Mouse (Mus musculus): Measurements from ENCODE around the gene Smg8.
"Not testable (repeated sequence)": the region's sequence is repeated elsewhere in the genome, so short reads cannot be mapped to it uniquely, and the experiment has no call there.

Smg8 gene

DNA sequence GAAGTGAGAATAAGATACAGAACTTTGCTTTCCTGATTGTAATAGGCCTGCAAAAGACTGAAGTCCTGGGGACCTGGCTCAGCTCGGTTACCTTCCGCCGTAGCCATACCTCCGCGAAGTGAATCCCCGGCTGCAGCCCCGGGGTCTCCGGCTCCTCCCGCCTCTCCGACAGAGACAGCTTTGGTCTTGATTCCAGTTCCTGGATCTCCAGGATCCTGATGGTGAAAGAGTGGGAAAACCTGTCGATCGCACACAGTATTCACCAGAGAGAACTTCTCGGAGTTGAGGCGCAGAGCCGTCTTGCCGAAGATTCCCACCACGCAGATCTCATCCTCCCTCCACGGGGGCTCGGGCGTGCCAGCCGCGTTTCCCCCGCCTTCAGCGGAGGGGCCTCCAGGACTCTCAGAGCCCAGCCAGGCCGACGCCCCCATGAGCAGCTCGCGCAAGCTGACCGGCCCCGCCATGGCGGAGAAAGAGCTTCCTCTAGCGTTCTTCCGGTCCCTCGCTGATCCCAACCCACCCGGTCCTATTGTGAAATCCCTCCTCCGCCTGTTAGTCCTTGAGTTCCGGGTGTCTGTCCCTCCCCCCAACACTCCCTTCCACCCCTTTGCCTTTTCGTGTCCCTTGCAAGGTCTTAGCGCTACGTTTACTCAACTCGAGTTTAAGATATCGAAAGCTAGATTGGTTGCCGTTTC is at the start of gene Smg8:
TSS of gene Smg8 (minus strand) at position 485 of the 695 bp plus-strand sequence.
- DNase-seq (ENCODE audit: low read depth) = peak; percentile 77

- no peak for DNase-seq (ENCODE audit: low read depth)
These were observed 49.7 kb upstream of the Smg8 start for GRCm38 (mm10) chr11:87136233-87136632.

DNA sequence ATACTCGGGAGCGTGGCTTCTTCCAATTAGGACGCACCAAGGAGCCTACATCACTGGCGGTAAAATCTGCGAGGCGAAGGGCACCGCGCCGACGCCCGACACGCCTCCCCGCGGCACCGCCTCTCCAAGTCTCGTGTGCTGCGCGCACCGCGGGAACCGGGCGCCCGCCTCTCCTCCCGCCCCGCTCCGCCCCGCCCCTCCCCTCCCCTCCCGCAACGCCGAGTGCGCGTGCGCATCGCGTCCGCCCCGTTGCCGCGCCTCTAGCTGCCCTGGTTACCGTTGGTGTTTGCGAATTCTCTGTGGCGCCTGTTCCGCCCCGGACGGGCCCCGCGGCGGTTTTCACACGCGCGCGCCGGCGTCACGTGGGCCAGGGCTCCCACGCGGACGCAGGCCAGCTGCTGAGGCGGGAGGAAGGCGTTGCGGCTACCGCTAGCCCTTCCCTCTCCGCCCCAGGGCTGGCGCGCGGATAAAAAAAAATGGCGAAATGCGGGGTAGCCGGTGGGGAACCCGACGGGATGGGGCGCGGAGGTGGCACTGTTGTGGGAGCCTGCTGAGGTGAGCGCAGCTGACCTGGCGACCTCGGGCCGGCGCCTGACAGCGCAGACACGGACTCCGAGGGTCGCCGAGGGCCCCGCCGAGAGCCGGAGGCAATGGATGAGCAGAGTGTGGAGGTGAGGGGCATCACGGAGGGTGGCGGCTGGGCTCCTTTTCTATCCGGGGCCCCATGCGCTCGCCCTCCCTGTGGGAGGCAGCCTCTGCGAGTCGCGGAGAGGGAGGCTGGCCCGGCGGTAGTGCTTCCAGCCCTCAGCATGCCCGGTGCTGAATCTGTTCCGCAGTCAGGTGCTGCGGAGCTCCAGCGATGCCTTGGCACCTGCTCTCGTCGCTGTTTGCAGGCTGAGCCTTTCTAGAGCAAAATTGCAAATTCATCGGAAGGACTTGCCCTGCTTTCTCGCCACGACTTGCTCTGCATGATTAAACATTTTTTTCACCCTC is 40.5 kb upstream of the Smg8 start, which contains the start of gene Trim37:
TSS of gene Trim37 (plus strand) at position 254 of the 993 bp plus-strand sequence.
- DNase-seq (ENCODE audit: low read depth) = peak; percentile 79

DNA sequence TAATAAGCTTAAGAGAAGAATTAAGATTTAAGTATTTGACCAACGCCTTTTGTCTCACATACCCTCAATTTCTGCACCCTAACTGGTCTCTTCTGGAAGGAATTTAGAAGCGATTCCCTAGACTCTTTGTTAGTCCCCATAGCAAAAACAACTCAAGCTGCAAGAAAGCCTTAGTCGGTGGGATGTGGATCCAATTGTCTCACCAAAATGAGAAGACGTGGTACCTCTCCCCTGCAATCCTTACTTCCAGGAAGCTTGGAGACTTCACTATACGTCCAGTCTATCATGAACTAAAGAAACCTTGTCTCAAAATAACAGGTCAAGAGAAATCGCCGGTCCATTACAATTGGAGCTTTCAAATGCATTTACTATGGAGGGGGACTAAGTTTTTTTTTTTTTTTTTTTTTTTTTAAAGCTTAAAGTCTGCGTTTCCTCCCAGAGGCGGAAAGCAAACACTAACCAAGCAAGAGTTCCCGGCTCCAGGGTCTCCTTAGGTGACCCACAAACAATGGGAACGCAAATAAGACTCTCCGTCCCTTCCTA is 39.8 kb upstream of the Smg8 start:
- DNase-seq (ENCODE audit: low read depth) = peak; percentile 9

DNA sequence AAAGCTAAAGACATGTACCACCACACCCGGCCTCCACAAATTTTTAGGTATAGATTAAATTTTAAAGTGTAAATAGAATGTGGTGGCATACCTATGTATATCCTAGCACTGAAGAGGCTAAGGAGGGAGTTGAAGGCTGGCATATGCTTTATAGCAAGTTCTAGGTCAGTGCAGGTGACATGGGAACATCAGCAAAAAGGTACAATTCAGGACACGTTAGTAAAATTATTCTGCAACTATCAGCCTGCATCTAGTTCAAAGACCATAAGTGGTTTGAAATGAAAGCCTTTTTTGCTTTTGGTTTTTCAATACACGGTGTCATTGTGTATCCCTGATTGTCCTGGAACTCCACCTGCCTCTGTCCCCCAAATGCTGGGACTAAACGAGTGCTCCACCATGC is 39.0 kb upstream of the Smg8 start:
- no peak for DNase-seq (ENCODE audit: low read depth)

DNA sequence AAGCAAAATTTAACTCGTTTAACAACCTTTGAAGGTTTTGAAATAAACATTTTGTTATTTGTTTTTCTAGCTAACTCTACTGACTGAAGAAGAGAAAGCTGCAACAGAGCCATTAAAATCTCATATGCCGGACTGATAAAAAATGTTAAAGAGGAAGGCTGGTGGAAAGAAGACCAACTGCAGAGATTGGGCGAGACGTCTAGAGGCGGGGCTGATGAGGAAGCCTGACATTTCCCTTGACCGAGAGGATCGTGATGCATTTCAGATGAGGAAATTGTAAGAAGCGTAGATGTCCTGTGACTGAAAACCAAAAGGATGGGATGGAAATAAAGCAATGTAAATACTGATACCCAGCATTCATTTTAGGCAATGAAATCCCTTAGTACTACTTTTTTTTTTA is 35.3 kb upstream of the Smg8 start:
- DNase-seq (ENCODE audit: low read depth) = no peak

DNA sequence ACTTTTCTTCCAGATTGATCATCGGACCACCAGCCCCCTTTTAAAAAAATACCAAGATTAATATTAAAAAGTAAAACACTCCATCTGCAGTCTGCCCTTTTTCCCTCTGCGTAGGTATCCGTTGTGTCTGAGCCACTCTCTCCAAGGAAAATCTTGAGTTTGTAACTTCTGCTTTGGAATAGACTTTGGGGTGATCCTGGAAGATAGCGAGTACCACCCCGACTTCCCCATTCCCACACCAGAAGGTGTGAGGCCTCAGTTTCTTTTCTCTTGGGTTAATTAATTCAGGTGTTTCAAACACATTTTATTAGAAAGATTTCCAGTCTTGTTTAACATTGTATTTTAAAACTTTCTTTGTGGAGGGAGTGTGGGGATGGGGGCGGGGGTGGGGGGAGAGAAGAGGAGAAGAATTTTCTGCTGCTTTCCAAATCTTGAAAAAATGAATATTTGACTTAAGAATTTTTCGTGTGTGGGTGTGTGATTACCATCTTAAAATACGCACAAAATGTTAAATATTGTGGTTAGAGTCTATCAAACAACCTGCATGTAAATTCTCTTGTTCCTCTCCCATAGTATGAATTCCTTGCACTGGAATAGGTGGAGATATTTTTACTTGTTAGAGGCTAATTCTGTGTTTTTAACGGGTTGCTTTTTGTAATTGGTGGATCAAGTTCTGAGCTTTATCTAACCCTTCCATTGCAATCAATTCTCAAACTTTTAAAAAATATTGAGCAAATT is 23.8 kb upstream of the Smg8 start:
- DNase-seq (ENCODE audit: low read depth) = no peak

GRCm38 (mm10) chr11:87109519-87110171 is 23.1 kb upstream of the Smg8 start:
- no peak for DNase-seq (ENCODE audit: low read depth)

GRCm38 (mm10) chr11:87108755-87109518 is 22.4 kb upstream of the Smg8 start, which contains the start of gene Ska2:
Gene Ska2 (plus strand): TSS chr11:87109234.
- peak; percentile 100 for DNase-seq (ENCODE audit: low read depth)

- no peak for DNase-seq (ENCODE audit: low read depth)
These were observed 21.8 kb upstream of the Smg8 start, which contains the start of gene Prr11 for GRCm38 (mm10) chr11:87108409-87108754. Gene Prr11 (minus strand): TSS chr11:87108708.

- DNase-seq (ENCODE audit: low read depth) = no peak
These were observed 568 bp upstream of the Smg8 start for GRCm38 (mm10) chr11:87087142-87087541.

- DNase-seq (ENCODE audit: low read depth) = no peak
These were observed 1.1 kb downstream of the Smg8 start for GRCm38 (mm10) chr11:87085461-87085860.

- no peak for DNase-seq (ENCODE audit: low read depth)
These were observed 2.9 kb downstream of the Smg8 start for GRCm38 (mm10) chr11:87083712-87084111.

GRCm38 (mm10) chr11:87073866-87074440 is 12.6 kb downstream of the Smg8 start, which contains the start of gene Gdpd1:
Gene Gdpd1 (minus strand): TSS chr11:87074062.
- DNase-seq (ENCODE audit: low read depth) = peak; percentile 64

DNA sequence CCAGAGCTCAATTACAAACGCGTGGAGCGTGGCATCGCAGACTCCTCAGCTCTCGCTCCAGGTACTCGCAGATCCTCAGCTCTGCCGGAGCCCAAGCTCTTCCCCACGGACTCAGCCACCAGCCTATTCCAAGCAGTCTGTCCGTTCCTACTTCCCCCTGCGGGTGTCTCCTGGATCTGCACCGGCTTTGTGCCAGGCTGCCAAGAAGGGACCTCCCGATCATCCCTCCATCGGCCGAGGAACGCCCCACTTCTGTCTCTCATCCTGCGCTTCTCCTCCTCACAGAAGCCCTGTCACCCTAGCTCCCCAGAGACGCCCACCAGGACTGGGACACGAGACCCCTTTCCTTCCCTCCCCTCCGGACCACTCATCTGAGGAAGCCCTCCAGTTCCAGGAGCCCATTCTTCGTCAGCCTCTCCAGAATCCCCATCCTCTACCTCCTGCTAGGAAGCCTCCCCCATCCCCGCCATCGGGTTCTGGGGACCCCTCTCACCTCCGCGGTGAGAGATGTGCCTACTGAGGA is 13.2 kb downstream of the Smg8 start:
- DNase-seq (ENCODE audit: low read depth) = peak; percentile 33

- DNase-seq (ENCODE audit: low read depth) = no peak
These were observed 24.5 kb downstream of the Smg8 start for GRCm38 (mm10) chr11:87062087-87062486.

DNA sequence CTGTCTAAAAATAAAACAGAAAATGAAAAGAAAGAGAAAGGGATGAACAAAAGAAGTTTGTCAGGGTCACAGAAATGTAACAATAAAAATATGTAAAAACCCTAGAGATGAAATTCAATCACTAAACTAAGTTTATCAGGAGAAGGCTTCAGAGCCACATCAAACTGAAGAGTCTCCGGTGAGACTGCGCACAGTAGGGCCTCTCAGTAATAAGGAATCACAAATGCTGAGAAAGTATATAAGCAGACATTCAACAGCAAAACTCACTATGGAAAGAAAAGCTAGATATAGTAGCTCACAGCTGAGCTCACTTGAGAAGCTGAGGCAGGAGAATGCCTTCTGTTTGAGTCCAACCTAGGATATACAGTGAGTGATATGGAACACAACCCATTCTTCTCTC is 26.2 kb downstream of the Smg8 start:
- DNase-seq (ENCODE audit: low read depth) = no peak

GRCm38 (mm10) chr11:87056286-87056685 is 30.3 kb downstream of the Smg8 start:
- DNase-seq (ENCODE audit: low read depth) = no peak

GRCm38 (mm10) chr11:87048900-87049299 is 37.7 kb downstream of the Smg8 start:
- not testable (repeated sequence) for DNase-seq (ENCODE audit: low read depth)

DNA sequence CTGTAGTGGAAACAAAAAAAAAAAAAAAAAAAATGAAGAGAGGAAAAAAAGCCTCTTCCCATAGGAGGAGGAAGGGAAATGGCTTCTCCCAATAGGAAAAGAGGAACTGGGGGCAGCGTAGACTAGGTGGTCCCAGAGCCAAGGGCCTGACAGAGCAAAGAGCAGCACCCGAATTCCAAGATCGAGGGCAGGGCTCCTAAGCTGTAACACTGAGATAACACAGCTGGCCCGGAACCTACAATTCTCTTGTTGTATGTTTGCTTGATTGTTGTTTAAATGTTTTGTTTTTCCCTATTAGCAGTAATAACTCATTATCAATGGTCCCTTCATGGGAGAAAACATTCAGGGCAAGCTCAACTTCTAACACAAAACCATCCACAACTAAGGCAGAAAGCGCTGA is 39.6 kb downstream of the Smg8 start:
- DNase-seq (ENCODE audit: low read depth) = no peak
